Mouse (Mus musculus) v-Abl transformed pro-B cells (cell line): ENCODE measurements around the gene Siah3.

Experiments used
- in situ Hi-C, 2 experiments: fragments of 400-800 bp; cut with MboI; formaldehyde crosslinking; loops; one replicate each; pipeline ENCODE4 v1.15.1; 2025; ENCODE audit not compliant: unreplicated experiment in 2 of 2

Gene Siah3

GRCm38 (mm10) chr14:75461770-75462169, 6.0 kb downstream of the Siah3 start:
- in situ Hi-C loops, result no loop called here

DNA sequence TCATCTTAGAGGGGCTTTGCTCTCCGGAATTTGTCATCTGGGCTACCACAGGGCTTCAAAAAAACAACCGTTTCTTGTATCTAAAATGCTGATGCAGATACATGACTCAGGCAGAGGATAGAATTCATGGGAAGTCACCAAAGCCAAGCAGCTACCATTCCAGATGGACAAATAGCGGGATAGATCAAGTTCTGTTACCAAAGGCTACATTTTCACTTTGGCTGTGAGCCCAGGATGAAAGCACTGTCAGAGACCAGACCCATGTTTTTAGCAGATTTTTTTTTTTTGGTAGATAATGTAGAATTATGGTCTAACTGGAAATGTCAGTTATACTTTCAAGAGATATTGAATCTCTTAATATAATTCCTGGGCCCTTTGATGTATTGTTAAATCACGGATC, 7.4 kb downstream of the Siah3 start:
- in situ Hi-C loops, result no loop called here

DNA sequence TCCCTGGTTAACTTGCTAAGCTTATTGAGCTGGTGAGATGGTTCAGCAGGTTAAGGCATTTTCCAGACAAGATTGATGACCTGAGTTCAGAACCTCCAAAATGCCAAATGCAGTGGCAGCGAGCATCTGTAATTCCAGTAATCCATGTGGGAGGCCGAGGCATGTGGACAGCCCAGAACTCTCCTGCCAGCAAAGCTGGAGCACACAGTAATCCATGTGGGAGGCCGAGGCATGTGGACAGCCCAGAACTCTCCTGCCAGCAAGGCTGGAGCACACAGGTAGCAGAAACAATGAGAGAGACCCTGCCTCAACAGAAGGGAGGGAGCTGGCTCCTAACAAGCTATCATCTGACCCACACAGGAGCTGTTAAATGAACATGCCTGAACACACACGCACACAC, 13.2 kb downstream of the Siah3 start:
- in situ Hi-C loops, result no loop called here

GRCm38 (mm10) chr14:75473061-75473930, 17.5 kb downstream of the Siah3 start:
- in situ Hi-C loops, result no loop called here

DNA sequence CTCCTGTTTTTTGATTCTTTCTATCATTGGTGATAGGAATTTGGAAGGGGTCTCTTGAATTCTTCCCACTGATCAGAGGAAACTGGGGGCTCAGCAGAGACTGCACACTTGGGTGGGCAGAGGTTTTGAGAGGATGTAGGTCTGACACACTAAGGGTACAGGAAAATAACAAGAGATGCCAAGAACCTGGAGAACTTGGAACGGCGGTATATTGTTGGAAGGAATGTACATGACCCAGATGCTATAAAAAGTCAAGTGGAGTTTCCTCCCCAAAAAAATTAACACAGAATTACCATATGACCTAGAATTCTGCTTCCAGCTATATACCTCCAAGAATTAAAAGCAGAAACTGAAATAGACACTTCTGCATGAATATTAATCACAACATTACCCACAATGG, 20.1 kb downstream of the Siah3 start:
- in situ Hi-C loops, result no loop called here

GRCm38 (mm10) chr14:75482231-75483175, 26.7 kb downstream of the Siah3 start:
- in situ Hi-C loops, result no loop called here

- in situ Hi-C loops, result no loop called here
Observed at GRCm38 (mm10) chr14:75483176-75483546, 27.4 kb downstream of the Siah3 start.

- in situ Hi-C loops, result no loop called here
Observed at GRCm38 (mm10) chr14:75487932-75488331, 32.1 kb downstream of the Siah3 start.

DNA sequence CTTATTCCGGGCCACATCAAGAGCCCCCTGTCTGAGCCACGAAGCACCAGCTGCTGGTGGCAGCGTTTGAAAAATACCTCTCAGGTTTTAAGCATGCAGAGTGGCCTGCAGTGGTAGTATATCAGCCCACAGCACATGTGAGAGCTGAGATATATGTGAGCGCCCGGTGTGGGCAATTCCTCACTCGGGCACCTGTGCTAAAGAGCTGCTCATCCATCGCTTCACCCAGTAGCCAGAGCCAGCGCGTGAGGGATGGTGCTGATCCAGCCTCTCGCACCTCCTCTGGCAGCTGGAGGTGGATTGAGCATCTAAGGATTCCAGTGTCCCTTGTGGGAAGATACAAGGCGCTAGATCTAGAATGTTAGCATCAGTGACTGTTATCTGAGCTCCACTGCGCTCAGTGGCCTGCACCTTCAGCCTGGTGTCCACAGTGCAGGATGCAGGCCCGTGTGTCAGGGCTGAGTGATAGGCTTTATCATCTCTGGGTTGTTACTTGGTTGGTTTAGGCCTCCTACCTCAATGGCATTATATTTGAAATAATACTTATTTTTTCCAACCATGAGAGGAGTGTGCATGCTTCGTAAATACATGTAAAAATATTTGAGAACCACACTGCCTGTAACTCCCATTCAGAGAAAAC, 37.9 kb downstream of the Siah3 start:
- in situ Hi-C loops, result no loop called here

DNA sequence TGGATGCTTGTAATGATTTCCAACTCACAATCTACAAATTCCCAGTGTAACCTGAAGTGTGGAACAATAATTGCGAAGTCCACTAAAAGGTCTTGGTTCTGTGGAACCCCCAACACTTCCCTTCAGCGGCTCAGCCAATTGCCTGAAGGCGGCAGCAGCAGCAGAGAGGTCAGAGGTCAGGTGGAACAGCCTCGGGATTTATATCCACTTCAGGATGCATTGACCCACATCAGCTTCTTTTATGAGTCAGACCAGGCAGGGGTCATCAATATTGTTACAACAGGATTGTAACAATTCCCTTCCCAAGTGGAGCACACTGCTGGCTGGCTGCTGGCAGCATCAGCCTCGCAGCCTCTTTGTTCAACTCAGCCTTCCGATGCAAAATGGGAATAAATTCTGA, 39.1 kb downstream of the Siah3 start:
- in situ Hi-C loops, result no loop called here

DNA sequence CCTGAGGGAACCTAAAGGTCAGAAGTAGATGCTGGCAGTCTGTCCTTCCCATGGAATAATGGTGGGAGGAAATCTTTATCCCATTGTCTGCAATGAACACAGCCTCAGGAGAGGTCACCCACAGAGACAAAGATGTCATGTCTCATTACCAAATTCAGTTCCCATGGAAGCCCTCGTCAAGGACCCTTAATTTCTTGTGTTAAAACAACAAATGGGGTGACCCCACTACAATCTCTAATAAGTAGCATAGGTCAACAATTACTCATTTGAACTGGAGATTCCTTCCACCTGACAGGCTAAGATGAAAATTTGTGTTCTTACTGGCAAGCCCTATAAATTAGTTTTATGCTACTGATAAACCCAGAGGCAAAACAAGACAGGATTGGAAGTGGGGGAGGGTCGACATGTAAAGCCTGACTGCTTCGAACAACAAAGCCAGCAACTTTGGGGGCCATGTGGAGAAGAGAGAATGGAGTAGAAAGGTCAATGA, 45.8 kb downstream of the Siah3 start:
- in situ Hi-C loops, result no loop called here

DNA sequence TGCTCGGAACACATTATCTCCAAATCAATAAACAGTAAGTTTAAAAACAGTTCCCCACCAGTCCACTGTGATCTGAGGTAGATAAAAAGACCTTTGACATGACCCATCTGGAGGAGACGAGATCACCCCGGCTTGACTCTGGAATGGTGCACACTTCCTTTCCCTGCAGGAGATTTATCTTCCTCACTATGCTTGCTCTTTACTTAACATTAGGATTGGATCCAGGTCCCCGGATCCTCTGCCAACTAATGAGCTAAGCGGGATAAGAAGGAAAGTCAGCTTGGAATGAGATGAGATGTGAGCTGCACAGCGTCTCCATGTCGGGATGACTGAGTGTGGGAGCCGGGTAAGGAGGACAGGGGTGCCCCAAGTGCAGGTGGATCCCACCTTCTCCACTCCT, 46.7 kb downstream of the Siah3 start:
- in situ Hi-C loops, result no loop called here

- in situ Hi-C loops, result no loop called here
Observed at GRCm38 (mm10) chr14:75504255-75504654, 48.5 kb downstream of the Siah3 start.

DNA sequence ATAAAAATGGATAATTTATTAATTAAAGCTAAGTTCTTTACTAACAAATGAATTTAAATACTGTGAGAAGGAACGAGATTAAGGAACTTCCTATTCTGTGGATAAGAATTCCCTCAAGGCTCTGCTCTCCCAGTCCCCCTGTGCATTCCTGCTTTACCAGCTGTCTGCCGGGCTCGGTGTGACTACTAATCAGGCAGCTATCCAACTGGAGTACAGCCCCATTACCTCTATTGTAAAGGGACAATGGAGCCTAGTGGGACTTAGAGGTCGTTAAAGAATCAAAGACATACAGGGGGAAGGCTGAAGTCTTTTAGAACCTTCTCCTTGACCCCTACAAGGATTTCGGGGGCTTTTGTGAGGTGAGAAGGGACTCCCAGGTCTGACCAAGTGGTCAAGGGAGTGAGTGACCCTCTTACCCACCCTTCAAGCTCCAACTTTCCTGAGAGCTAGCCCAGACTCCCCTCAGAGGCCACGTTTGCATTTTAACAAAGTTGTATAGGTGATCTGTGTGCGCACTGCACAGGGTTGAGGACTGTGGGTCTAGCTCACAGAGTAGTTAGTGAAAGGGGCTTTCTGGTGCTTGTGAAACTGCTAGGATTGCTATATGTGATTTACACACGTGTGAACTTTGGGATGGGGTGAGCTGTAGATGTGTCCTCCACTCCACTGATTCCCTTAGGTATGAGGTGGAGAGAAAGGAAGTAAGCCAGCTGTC, 49.5 kb downstream of the Siah3 start:
- in situ Hi-C loops, result no loop called here

GRCm38 (mm10) chr14:75506246-75506645, 50.5 kb downstream of the Siah3 start:
- in situ Hi-C loops, result no loop called here

- in situ Hi-C loops, result no loop called here
Observed at GRCm38 (mm10) chr14:75510125-75510524, 54.3 kb downstream of the Siah3 start.

GRCm38 (mm10) chr14:75512946-75513345, 57.2 kb downstream of the Siah3 start:
- in situ Hi-C loops, result no loop called here

DNA sequence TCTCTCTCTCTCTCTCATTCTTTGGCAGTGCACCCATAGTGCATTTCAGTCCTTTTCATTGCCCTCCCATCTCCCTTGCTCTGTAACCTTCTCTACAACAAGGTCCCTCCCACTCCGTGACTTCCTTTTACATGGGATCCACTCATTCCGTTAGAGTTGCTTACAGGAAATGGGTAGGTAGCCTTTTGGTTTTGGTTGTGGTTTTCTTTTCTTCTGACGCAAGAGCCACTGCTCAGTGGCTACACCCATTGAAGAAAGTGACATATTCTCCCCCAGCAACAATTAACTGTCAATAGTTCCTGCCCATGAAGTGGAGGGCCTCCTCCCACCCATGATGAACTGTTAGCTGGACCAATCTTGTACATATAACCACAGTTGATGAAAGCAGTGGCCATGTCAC, 60.4 kb downstream of the Siah3 start:
- in situ Hi-C loops, result no loop called here

- in situ Hi-C loops, result no loop called here
Observed at GRCm38 (mm10) chr14:75516917-75517595, 61.3 kb downstream of the Siah3 start.
